Mouse (Mus musculus) stomach, embryonic 14.5 days (tissue): Measurements from ENCODE around the gene Gm20498. TPM values are rescaled to one million over a fixed set of nuclear protein-coding genes. Genes with fewer than 3 reads are reported as not detected.
"Not testable (repeated sequence)": the region's sequence is repeated elsewhere in the genome, so short reads cannot be mapped to it uniquely, and the experiment has no call there.

Experiments used
- ATAC-seq: fragments of 200-750 bp; cut with Nextera tagmentation; 2 replicates; pipeline ENCODE4 v1.8.0; 2017; ENCODE audit warnings: low read depth, moderate TSS enrichment; ENCODE audit not compliant: insufficient number of reproducible peaks, insufficient read depth, low FRiP score
- H3K27ac ChIP-seq: fragments of 300-500 bp; sonication (generic); 2 replicates; pipeline ENCODE4 v1.5.1; 2014; ENCODE audit warnings: mild to moderate bottlenecking, low read length, moderate library complexity, mixed read lengths
- H3K27me3 ChIP-seq: fragments of 300-500 bp; sonication (generic); 2 replicates; pipeline ENCODE4 v1.6.1; 2014; ENCODE audit warnings: low read length, control low read depth, mixed read lengths; ENCODE audit not compliant: control insufficient read depth, insufficient read depth
- H3K36me3 ChIP-seq: fragments of 300-500 bp; sonication (generic); 2 replicates; pipeline ENCODE4 v1.6.1; 2014; ENCODE audit warnings: mild to moderate bottlenecking, control low read depth, low read length, moderate library complexity, mixed read lengths; ENCODE audit not compliant: control insufficient read depth, insufficient read depth
- H3K4me1 ChIP-seq: fragments of 300-500 bp; sonication (generic); 2 replicates; pipeline ENCODE4 v1.6.1; 2014; ENCODE audit warnings: low read length, control low read depth, mixed read lengths; ENCODE audit not compliant: control insufficient read depth, insufficient read depth
- H3K4me2 ChIP-seq: fragments of 300-500 bp; sonication (generic); replicated peaks from 2 replicates; pipeline ENCODE4 v1.6.1; 2014; ENCODE audit warnings: low read depth, low read length, control low read depth
- H3K4me3 ChIP-seq: fragments of 300-500 bp; sonication (generic); 2 replicates; pipeline ENCODE4 v1.5.1; 2014; ENCODE audit warnings: low read depth, low read length, control low read depth
- H3K9ac ChIP-seq: fragments of 300-500 bp; sonication (generic); replicated peaks from 2 replicates; pipeline ENCODE4 v1.6.1; 2014; ENCODE audit warnings: low read depth, mild to moderate bottlenecking, control low read depth, low read length, moderate library complexity, mixed read lengths
- H3K9me3 ChIP-seq: fragments of 300-500 bp; sonication (generic); 2 replicates; pipeline ENCODE4 v1.6.1; 2016; ENCODE audit warnings: low read depth, low read length, control low read depth; ENCODE audit not compliant: control insufficient read depth
- WGBS: fragments of 180-500 bp; shearing (Covaris S2); extraction: QIAGEN DNeasy Blood & Tissue Kit; methylation state at CpG from one replicate; pipeline ENCODE4 v1.1.7; 2014; 5-methylcytosine and 5-hydroxymethylcytosine counted together
- polyA plus RNA-seq: library from polyadenylated mRNA; unstranded; fragments of >200 nt; fragmentation: Nextera tagmentation; extraction: Ambion mirVana; gene quantifications from 2 replicates; pipeline ENCODE4 v1.2.1, GENCODE M21; 2014

Gm20498 gene
- polyA plus RNA-seq, 1 experiment from 2014 or later, result 28.7 TPM

GRCm38 (mm10) chr12:81421846-81422245, 110.9 kb downstream of the Gm20498 start, which contains the start of gene Adam4:
TSS of gene Adam4 (minus strand) at chr12:81421946.
- Histone ChIP-seq H3K27me3 (no peaks in the 10 kb centered on the region), H3K36me3 (no peaks in the 10 kb centered on the region), H3K9me3 (peaks cover 4% of the 10 kb centered on the region; the same call in 1 of the 2 replicates), H3K9ac (no peak within 1 kb of the TSS), H3K4me1 (no peaks in the 10 kb centered on the region), H3K4me3 (no peak within 1 kb of the TSS), H3K27ac (no peak within 1 kb of the TSS), H3K4me2 (no peak within 1 kb of the TSS)
- 88% methylated on average over 1 of the region's 1 CpGs for WGBS
- ATAC-seq, result no peak

GRCm38 (mm10) chr12:81413211-81413610, 119.5 kb downstream of the Gm20498 start:
- Histone ChIP-seq H3K9me3 (no peaks in the 10 kb centered on the region), H3K4me3 (no peak overlapping the region), H3K4me1 (no peaks in the 10 kb centered on the region), H3K4me2 (no peak overlapping the region), H3K27me3 (no peaks in the 10 kb centered on the region), H3K27ac (no peak overlapping the region), H3K9ac (no peak overlapping the region), H3K36me3 (no peaks in the 10 kb centered on the region)
- WGBS, result 81% methylated on average over 3 of the region's 3 CpGs
- no peak for ATAC-seq

DNA sequence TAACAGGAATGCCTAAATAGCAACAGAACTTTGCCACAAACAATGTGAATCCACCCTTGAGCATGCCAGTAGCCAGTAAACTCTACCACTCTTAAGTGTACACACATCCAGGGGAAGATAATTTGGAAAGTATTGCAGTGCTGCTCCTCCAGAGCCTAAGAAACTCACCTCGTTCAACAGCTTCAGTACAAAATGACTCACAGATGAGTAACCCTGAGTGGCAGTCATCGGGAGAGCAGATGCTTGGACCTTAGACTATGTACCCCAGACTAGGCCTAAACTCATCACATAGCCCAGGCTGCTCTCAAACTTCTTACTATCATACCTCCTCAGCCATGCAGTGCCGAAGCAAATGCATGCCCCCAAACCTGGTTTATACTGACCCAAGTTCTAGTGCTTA, 123.7 kb downstream of the Gm20498 start:
- ATAC-seq, result no peak
- H3K36me3 ChIP-seq, result no peaks in the 10 kb centered on the region
- H3K9me3 ChIP-seq, result no peaks in the 10 kb centered on the region

GRCm38 (mm10) chr12:81402187-81402586, 130.5 kb downstream of the Gm20498 start:
- H3K27ac ChIP-seq, result no peak overlapping the region
- H3K9me3 ChIP-seq, result no peaks in the 10 kb centered on the region
- no peak overlapping the region for H3K9ac ChIP-seq
- H3K36me3 ChIP-seq, result no peaks in the 10 kb centered on the region
- no peaks in the 10 kb centered on the region for H3K27me3 ChIP-seq
- no peak overlapping the region for H3K4me3 ChIP-seq
- H3K4me2 ChIP-seq, result no peak overlapping the region
- WGBS, result 19% methylated on average over 1 of the region's 1 CpGs
- ATAC-seq, result no peak
- no peaks in the 10 kb centered on the region for H3K4me1 ChIP-seq

More for the DNA sequence above, 123.7 kb downstream of the Gm20498 start:
- Histone ChIP-seq H3K27ac (no peak overlapping the region), H3K27me3 (no peaks in the 10 kb centered on the region), H3K9ac (no peak overlapping the region), H3K4me1 (no peaks in the 10 kb centered on the region), H3K4me3 (no peak overlapping the region), H3K4me2 (no peak overlapping the region)
- 82% methylated on average over 3 of the region's 3 CpGs for WGBS

GRCm38 (mm10) chr12:81379364-81379763, 153.3 kb downstream of the Gm20498 start, which contains the start of gene Gm4787:
TSS of gene Gm4787 (minus strand) at chr12:81379464.
- not testable (repeated sequence) for H3K4me1 ChIP-seq, H3K9ac ChIP-seq, ATAC-seq, H3K27me3 ChIP-seq, H3K9me3 ChIP-seq, H3K27ac ChIP-seq, H3K4me3 ChIP-seq, H3K4me2 ChIP-seq, H3K36me3 ChIP-seq
- WGBS, result 87% methylated on average over 1 of the region's 1 CpGs

GRCm38 (mm10) chr12:81333841-81334240, 198.9 kb downstream of the Gm20498 start:
- Histone ChIP-seq H3K36me3 (no peaks in the 10 kb centered on the region), H3K9me3 (no peaks in the 10 kb centered on the region), H3K9ac (no peak overlapping the region), H3K27me3 (0 out of 2 replicates have a peak, but pooled peaks cover 5% of the 10 kb centered on the region), H3K4me1 (no peaks in the 10 kb centered on the region), H3K4me3 (no peak overlapping the region), H3K4me2 (peak overlapping the region; percentile 99; the same call in 1 of the 2 replicates), H3K27ac (no peak overlapping the region)
- WGBS, result 79% methylated on average over 5 of the region's 5 CpGs
- no peak for ATAC-seq

DNA sequence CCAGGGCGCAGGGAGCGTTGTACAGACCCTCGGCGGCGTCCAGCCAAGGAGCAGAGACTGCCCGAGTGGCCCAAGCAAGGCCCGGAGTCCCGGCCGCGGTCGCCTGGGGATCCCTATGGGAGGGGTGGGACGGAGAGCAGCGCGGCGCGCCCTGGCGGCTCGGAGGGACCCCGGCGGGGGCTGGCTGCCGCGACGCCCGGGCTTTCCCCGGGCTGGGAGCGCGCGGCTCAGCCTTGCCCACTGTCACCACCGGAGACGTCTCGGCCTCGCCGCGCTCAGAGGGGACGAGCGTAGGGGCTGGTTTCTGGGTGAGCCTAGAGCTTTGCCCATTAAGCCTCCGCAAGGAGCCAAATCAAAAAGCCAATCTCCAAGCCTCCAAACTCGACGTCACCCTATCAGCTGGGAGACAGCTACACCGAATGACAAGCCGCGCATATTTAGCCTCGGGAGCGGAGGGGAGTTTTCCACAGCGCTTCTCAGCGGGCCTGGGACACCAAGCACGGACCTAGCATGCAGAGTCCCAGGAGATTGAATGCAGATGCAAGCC, 199.8 kb downstream of the Gm20498 start, which contains the start of gene Slc8a3:
Gene Slc8a3 (minus strand): TSS at position 306 of the 547 bp plus-strand sequence.
- H3K9ac ChIP-seq, result peak within 1 kb of the TSS; percentile 53
- 0 out of 2 replicates have a peak, but pooled peaks cover 5% of the 10 kb centered on the region for H3K27me3 ChIP-seq
- no peak within 1 kb of the TSS for H3K27ac ChIP-seq
- H3K4me2 ChIP-seq, result peak within 1 kb of the TSS; percentile 99
- 1% methylated on average over 46 of the region's 47 CpGs for WGBS
- no peaks in the 10 kb centered on the region for H3K36me3 ChIP-seq
- peak; percentile 58; the same call in 1 of the 2 replicates for ATAC-seq
- H3K4me3 ChIP-seq, result peak within 1 kb of the TSS; percentile 65
- no peaks in the 10 kb centered on the region for H3K9me3 ChIP-seq
- H3K4me1 ChIP-seq, result no peaks in the 10 kb centered on the region

GRCm38 (mm10) chr12:81331937-81332874, 200.5 kb downstream of the Gm20498 start:
- peak overlapping the region; percentile 53 for H3K9ac ChIP-seq
- ATAC-seq, result peak; percentile 59
- H3K27ac ChIP-seq, result no peak overlapping the region
- H3K27me3 ChIP-seq, result 0 out of 2 replicates have a peak, but pooled peaks cover 5% of the 10 kb centered on the region
- H3K36me3 ChIP-seq, result no peaks in the 10 kb centered on the region
- H3K4me2 ChIP-seq, result peak overlapping the region; percentile 99
- no peaks in the 10 kb centered on the region for H3K9me3 ChIP-seq
- H3K4me3 ChIP-seq, result peak overlapping the region; percentile 65
- WGBS, result 1% methylated on average over 54 of the region's 54 CpGs
- H3K4me1 ChIP-seq, result no peaks in the 10 kb centered on the region
